Mouse (Mus musculus) G1E (cell line): ENCODE measurements around the gene Gm17018.

Source experiments
- CTCF ChIP-seq: IDR thresholded peaks from 2 replicates; pipeline ENCODE4 v1.5.1; 2012; ENCODE audit warnings: low read depth, low read length, inconsistent platforms, mixed read lengths
- GATA1 ChIP-seq: IDR thresholded peaks from 2 replicates; pipeline ENCODE4 v1.6.1; 2012; ENCODE audit warnings: borderline replicate concordance, low read length, inconsistent platforms, mixed read lengths
- POLR2AphosphoS5 ChIP-seq: IDR thresholded peaks from 2 replicates; pipeline ENCODE4 v1.6.1; 2012; ENCODE audit warnings: low read depth, low read length, inconsistent platforms; ENCODE audit not compliant: insufficient replicate concordance
- TAL1 ChIP-seq: conservative IDR thresholded peaks from 2 replicates; pipeline ENCODE4 v1.6.1; 2012; ENCODE audit warnings: low read depth, low read length, inconsistent platforms, mixed read lengths

DNA sequence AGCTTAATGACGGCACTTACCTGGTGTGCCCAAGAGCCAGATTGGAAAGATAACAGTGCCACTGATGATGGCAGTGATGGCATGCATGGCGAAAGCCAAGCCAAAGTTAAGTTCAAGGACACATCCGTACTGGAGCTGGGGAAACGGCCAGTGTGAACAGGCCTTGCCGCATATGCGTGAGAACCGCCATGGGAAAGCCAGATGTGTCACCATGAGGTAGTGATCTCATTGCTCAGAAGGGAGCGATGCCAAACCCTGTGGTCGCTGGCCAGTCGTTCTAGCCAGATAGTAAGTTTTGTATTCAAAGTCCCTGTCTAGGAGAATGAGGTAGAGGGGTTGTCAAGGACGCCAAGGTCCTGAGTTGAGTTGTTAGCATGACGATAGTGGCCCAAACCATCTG is 44.2 kb upstream of the Gm17018 start:
- TF ChIP-seq CTCF (no peak), TAL1 (no peak), POLR2AphosphoS5 (no peak), GATA1 (no peak)
